Mouse (Mus musculus) bone marrow, adult 2 months (tissue): ENCODE data around the gene Psapl1.

Source experiments
- CTCF ChIP-seq: fragments of 200-500 bp; IDR thresholded peaks from 2 replicates; pipeline ENCODE4 v1.5.1; 2011; ENCODE audit warnings: low read length, control low read depth; ENCODE audit not compliant: control insufficient read depth, insufficient read depth
- POLR2A ChIP-seq: fragments of 200-500 bp; IDR thresholded peaks from 2 replicates; pipeline ENCODE4 v1.6.1; 2011; ENCODE audit warnings: low read depth, mild to moderate bottlenecking, control low read depth, low read length, borderline replicate concordance; ENCODE audit not compliant: control insufficient read depth

GRCm38 (mm10) chr5:36178785-36179184 is 25.0 kb upstream of the Psapl1 start:
- TF ChIP-seq CTCF (no peak), POLR2A (no peak)
